Mouse (Mus musculus): ENCODE measurements around the gene Akap9. TPM values are rescaled to one million over a fixed set of nuclear protein-coding genes. Genes with fewer than 3 reads are reported as not detected.
"Not testable (repeated sequence)": the region's sequence is repeated elsewhere in the genome, so short reads cannot be mapped to it uniquely, and the experiment has no call there.

Akap9 gene
- total and polyA plus RNA-seq, 3 experiments: 15.9 to 29.3 (median 17.3) TPM

DNA sequence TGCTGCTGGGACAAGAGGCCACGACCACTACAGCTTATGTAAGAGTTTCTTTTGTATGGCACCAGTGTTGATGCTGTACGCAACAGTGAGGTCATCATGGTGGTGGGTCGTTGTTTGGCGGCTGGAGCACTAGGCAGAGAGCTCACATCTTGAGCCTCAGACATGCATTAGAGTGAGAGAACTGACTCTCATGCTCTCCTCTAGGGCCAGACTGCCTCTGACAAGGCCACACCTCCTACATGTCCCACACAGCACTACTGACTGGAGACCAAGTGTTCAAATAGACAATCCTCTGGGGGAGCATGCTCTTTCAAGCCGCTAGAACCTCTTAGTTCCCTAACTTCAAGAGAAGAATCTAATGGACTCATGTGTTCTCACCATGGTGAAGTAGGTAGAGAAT lies 11.5 kb downstream of the Akap9 start:
- Histone ChIP-seq H3K27me3 (ENCODE audit: control insufficient read depth in 1 of 2, insufficient read depth in 2 of 2, low read length in 2 of 2) (no peaks in the 10 kb centered on the region), H3K27ac (ENCODE audit: control insufficient read depth, low read depth, low read length) (no peak overlapping the region), H3K36me3 (ENCODE audit: control insufficient read depth in 1 of 2, insufficient read depth in 2 of 2, low read length in 2 of 2) (no peaks in the 10 kb centered on the region; a peak in 2 of 4 replicates), H3K9me3 (replicated peaks; ENCODE audit: insufficient read depth, low read length) (no peaks in the 10 kb centered on the region), H3K79me2 (ENCODE audit: control insufficient read depth, insufficient read depth, low read length, poor library complexity) (peaks cover 2% of the 10 kb centered on the region; the same call in 1 of the 2 replicates), H3K9ac (ENCODE audit: control insufficient read depth, low read depth, low read length, poor library complexity, severe bottlenecking) (no peak overlapping the region), H3K4me3 (ENCODE audit: control insufficient read depth in 1 of 2, insufficient read depth in 1 of 2, low read depth in 2 of 2, low read length in 2 of 2) (no peak overlapping the region), H3K4me1 (ENCODE audit: control insufficient read depth in 1 of 2, insufficient read depth in 2 of 2, low read length in 2 of 2) (no peaks in the 10 kb centered on the region)
- DNase-seq (ENCODE audit: low read depth, low spot score): no peak
- TF ChIP-seq MEF2A (IDR thresholded peaks at IDR 0.05; ENCODE audit: extremely low read depth, insufficient replicate concordance, low read depth, low read length, poor library complexity, severe bottlenecking) (no peak), KAT2A (conservative IDR thresholded peaks at IDR 0.05; ENCODE audit: low read depth, low read length) (no peak), ELF1 (IDR thresholded peaks at IDR 0.05; ENCODE audit: low read depth, low read length) (no peak), NRF1 (IDR thresholded peaks at IDR 0.05; ENCODE audit: insufficient read depth, low read depth, low read length, poor library complexity, severe bottlenecking) (no peak), ZNF384 (IDR thresholded peaks at IDR 0.05; ENCODE audit: low read depth, low read length) (no peak), ZC3H11A (IDR thresholded peaks at IDR 0.05; ENCODE audit: low read depth, low read length) (no peak), CHD1 (IDR thresholded peaks at IDR 0.05; ENCODE audit: low read depth, low read length) (no peak), ZKSCAN1 (IDR thresholded peaks at IDR 0.05; ENCODE audit: low read depth, low read length) (no peak), MAFK (IDR thresholded peaks at IDR 0.05; ENCODE audit: borderline replicate concordance, low read depth, low read length) (no peak), POLR2AphosphoS5 (IDR thresholded peaks at IDR 0.05; ENCODE audit: borderline replicate concordance, low read depth, low read length) (no peak), MYB (IDR thresholded peaks at IDR 0.05; ENCODE audit: low read depth, low read length) (no peak)

DNA sequence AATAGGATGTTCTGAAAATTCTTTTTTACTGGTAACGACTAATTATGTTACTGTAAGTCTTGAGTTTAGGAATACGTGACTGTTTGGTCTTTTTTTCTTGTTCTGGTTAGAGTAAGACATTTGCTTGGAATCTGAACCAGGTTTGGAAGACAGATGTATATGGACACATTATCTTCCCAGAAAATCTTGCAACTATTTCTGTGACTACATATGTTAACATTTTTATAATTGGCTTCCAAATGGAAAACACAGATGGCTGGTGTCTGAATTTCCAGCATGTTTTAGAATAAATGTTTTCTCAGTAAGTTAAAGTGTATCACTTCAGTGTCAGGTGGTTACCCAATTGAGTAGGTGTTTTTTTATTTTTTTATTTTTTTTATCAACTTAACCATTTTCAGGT lies 13.4 kb downstream of the Akap9 start:
- Histone ChIP-seq H3K27ac (ENCODE audit: control insufficient read depth, low read depth, low read length) (no peak overlapping the region), H3K4me1 (ENCODE audit: control insufficient read depth in 1 of 2, insufficient read depth in 2 of 2, low read length in 2 of 2) (no peaks in the 10 kb centered on the region), H3K79me2 (ENCODE audit: control insufficient read depth, insufficient read depth, low read length, poor library complexity) (no peaks in the 10 kb centered on the region; the same call in 1 of the 2 replicates), H3K9me3 (replicated peaks; ENCODE audit: insufficient read depth, low read length) (no peaks in the 10 kb centered on the region), H3K36me3 (ENCODE audit: control insufficient read depth in 1 of 2, insufficient read depth in 2 of 2, low read length in 2 of 2) (no peaks in the 10 kb centered on the region; a peak in 1 of 4 replicates), H3K27me3 (ENCODE audit: control insufficient read depth in 1 of 2, insufficient read depth in 2 of 2, low read length in 2 of 2) (no peaks in the 10 kb centered on the region), H3K4me3 (ENCODE audit: control insufficient read depth in 1 of 2, insufficient read depth in 1 of 2, low read depth in 2 of 2, low read length in 2 of 2) (no peak overlapping the region), H3K9ac (ENCODE audit: control insufficient read depth, low read depth, low read length, poor library complexity, severe bottlenecking) (no peak overlapping the region)
- TF ChIP-seq NRF1 (IDR thresholded peaks at IDR 0.05; ENCODE audit: insufficient read depth, low read depth, low read length, poor library complexity, severe bottlenecking) (no peak), RCOR1 (IDR thresholded peaks at IDR 0.05; ENCODE audit: low read depth, low read length) (no peak), ZC3H11A (IDR thresholded peaks at IDR 0.05; ENCODE audit: low read depth, low read length) (no peak), CTCF (IDR thresholded peaks at IDR 0.05 in 2 of 3, conservative IDR thresholded peaks at IDR 0.05 in 1 of 3; ENCODE audit: control insufficient read depth in 1 of 3, insufficient read depth in 1 of 3, low read depth in 2 of 3, low read length in 3 of 3, poor library complexity in 1 of 3, severe bottlenecking in 1 of 3) (no peak), E2F4 (IDR thresholded peaks at IDR 0.05; ENCODE audit: borderline replicate concordance, low read depth, low read length) (no peak), MEF2A (IDR thresholded peaks at IDR 0.05; ENCODE audit: extremely low read depth, insufficient replicate concordance, low read depth, low read length, poor library complexity, severe bottlenecking) (no peak), MYB (IDR thresholded peaks at IDR 0.05; ENCODE audit: low read depth, low read length) (no peak), HCFC1 (IDR thresholded peaks at IDR 0.05; ENCODE audit: low read depth, low read length) (no peak), ELF1 (IDR thresholded peaks at IDR 0.05; ENCODE audit: low read depth, low read length) (no peak), MAZ (IDR thresholded peaks at IDR 0.05; ENCODE audit: low read depth, low read length) (no peak), POLR2A (IDR thresholded peaks at IDR 0.05; ENCODE audit: control insufficient read depth in 1 of 2, insufficient read depth in 1 of 2, low read depth in 1 of 2, low read length in 2 of 2, poor library complexity in 1 of 2) (no peak), USF1 (IDR thresholded peaks at IDR 0.05; ENCODE audit: low read depth, low read length) (no peak), UBTF (IDR thresholded peaks at IDR 0.05; ENCODE audit: borderline replicate concordance, insufficient read depth, low read depth, low read length) (no peak), POLR2AphosphoS5 (IDR thresholded peaks at IDR 0.05; ENCODE audit: borderline replicate concordance, low read depth, low read length) (no peak), NELFE (IDR thresholded peaks at IDR 0.05; ENCODE audit: low read depth, low read length) (no peak), CHD2 (IDR thresholded peaks at IDR 0.05; ENCODE audit: low read length) (no peak), TBP (IDR thresholded peaks at IDR 0.05; ENCODE audit: low read depth, low read length) (no peak), USF2 (IDR thresholded peaks at IDR 0.05; ENCODE audit: borderline replicate concordance in 1 of 2, insufficient read depth in 1 of 2, low read depth in 1 of 2, low read length in 2 of 2) (no peak)
- DNase-seq (ENCODE audit: low read depth, low spot score): no peak

DNA sequence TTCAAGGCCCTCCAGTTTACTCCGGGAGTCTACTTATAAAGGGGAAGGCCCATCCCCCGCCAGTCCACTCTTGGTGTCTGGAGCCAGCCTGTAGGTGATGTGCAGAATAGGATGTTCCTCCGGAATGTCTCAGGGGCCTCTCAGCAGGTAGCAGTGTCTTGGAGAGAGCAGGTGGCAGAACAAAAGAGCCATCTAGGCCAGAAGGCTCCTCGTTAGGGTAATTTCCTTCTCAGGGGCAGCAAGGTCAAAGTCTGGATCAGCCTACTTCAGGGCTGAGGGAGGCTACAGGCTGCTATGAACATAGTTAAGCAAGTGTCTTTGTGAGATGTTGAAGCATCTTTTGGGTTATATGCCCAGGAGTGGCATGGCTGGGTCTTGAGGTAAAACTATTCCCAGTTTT lies 15.3 kb downstream of the Akap9 start:
- H3K4me3 ChIP-seq (ENCODE audit: control insufficient read depth in 1 of 2, insufficient read depth in 1 of 2, low read depth in 2 of 2, low read length in 2 of 2); H3K9ac ChIP-seq (ENCODE audit: control insufficient read depth, low read depth, low read length, poor library complexity, severe bottlenecking); DNase-seq (ENCODE audit: low read depth, low spot score); H3K27ac ChIP-seq (ENCODE audit: control insufficient read depth, low read depth, low read length); H3K36me3 ChIP-seq (ENCODE audit: control insufficient read depth in 1 of 2, insufficient read depth in 2 of 2, low read length in 2 of 2); H3K4me1 ChIP-seq (ENCODE audit: control insufficient read depth in 1 of 2, insufficient read depth in 2 of 2, low read length in 2 of 2); H3K9me3 ChIP-seq (replicated peaks; ENCODE audit: insufficient read depth, low read length); H3K79me2 ChIP-seq (ENCODE audit: control insufficient read depth, insufficient read depth, low read length, poor library complexity); H3K27me3 ChIP-seq (ENCODE audit: control insufficient read depth in 1 of 2, insufficient read depth in 2 of 2, low read length in 2 of 2): not testable (repeated sequence)
